Mouse (Mus musculus) embryonic facial prominence, embryonic 11.5 days (tissue): Measurements from ENCODE around the gene Fgf13. TPM values are rescaled to one million over a fixed set of nuclear protein-coding genes. Genes with fewer than 3 reads are reported as not detected.

Experiments
- ATAC-seq: fragments of 200-750 bp; cut with Nextera tagmentation; replicated peaks from 2 replicates; pipeline ENCODE4 v1.8.0; 2017; ENCODE audit warnings: low read depth; ENCODE audit not compliant: insufficient number of reproducible peaks, low FRiP score, low TSS enrichment
- DNase-seq: peaks from one replicate; pipeline ENCODE4 v3.0.0-alpha.2; 2015; ENCODE audit warnings: low spot score
- H3K27ac ChIP-seq: fragments of 300-500 bp; sonication (generic); replicated peaks from 2 replicates; pipeline ENCODE4 v1.5.1; 2014; ENCODE audit warnings: mild to moderate bottlenecking, low read depth, low read length, control low read depth
- H3K27me3 ChIP-seq: fragments of 300-500 bp; sonication (generic); 2 replicates; pipeline ENCODE4 v1.6.1; 2014; ENCODE audit warnings: mild to moderate bottlenecking, low read length, moderate library complexity, mixed read lengths; ENCODE audit not compliant: control insufficient read depth, insufficient read depth
- H3K36me3 ChIP-seq: fragments of 300-500 bp; sonication (generic); replicated peaks from 2 replicates; pipeline ENCODE4 v1.6.1; 2014; ENCODE audit warnings: low read depth, mild to moderate bottlenecking, low read length, moderate library complexity, mixed read lengths; ENCODE audit not compliant: control insufficient read depth, insufficient read depth
- H3K4me1 ChIP-seq: fragments of 300-500 bp; sonication (generic); 2 replicates; pipeline ENCODE4 v1.6.1; 2014; ENCODE audit warnings: low read length, mixed read lengths; ENCODE audit not compliant: control insufficient read depth, insufficient read depth
- H3K4me2 ChIP-seq: fragments of 300-500 bp; sonication (generic); 2 replicates; pipeline ENCODE4 v1.6.1; 2014; ENCODE audit warnings: low read depth, mild to moderate bottlenecking, control low read depth, low read length, moderate library complexity
- H3K4me3 ChIP-seq: fragments of 300-500 bp; sonication (generic); 2 replicates; pipeline ENCODE4 v1.5.1; 2014; ENCODE audit warnings: low read depth, low read length, control low read depth
- H3K9ac ChIP-seq: fragments of 300-500 bp; sonication (generic); replicated peaks from 2 replicates; pipeline ENCODE4 v1.6.1; 2014; ENCODE audit warnings: mild to moderate bottlenecking, control low read depth, low read length
- H3K9me3 ChIP-seq: fragments of 300-500 bp; sonication (generic); replicated peaks from 2 replicates; pipeline ENCODE4 v1.6.1; 2016; ENCODE audit warnings: mild to moderate bottlenecking, low read length, inconsistent platforms, mixed read lengths; ENCODE audit not compliant: control insufficient read depth
- WGBS: fragments of 180-500 bp; shearing (Covaris S2); extraction: QIAGEN DNeasy Blood & Tissue Kit; methylation state at CpG from one replicate; pipeline ENCODE4 v1.1.7; 2014; 5-methylcytosine and 5-hydroxymethylcytosine counted together
- microRNA counts: library from miRNA; unstranded; fragments of <30 nt; microRNA quantifications from one replicate; lab custom pipeline; 2016
- microRNA-seq: library from miRNA; unstranded; fragments of <30 nt; microRNA quantifications from one replicate; pipeline ENCODE4, GENCODE M21; 2016; ENCODE audit warnings: borderline number of aligned reads
- polyA plus RNA-seq: library from polyadenylated mRNA; unstranded; fragments of >200 nt; fragmentation: Nextera tagmentation; extraction: Ambion mirVana; gene quantifications from 2 replicates; pipeline ENCODE4 v1.2.1, GENCODE M21; 2014

Fgf13 gene
- polyA plus RNA-seq, 1 experiment from 2014 or later = 26.7 TPM

GRCm38 (mm10) chrX:59034969-59035368 lies 532.9 kb downstream of the Fgf13 start:
- H3K9me3 ChIP-seq = no peaks in the 10 kb centered on the region
- 77% methylated on average over 1 of the region's 1 CpGs for WGBS
- no peak for DNase-seq

More at GRCm38 (mm10) chrX:59034969-59035368, 532.9 kb downstream of the Fgf13 start:
- H3K36me3 ChIP-seq = no peaks in the 10 kb centered on the region
- H3K27me3 ChIP-seq = no peaks in the 10 kb centered on the region
- no peak overlapping the region for H3K4me3 ChIP-seq
- no peak overlapping the region for H3K9ac ChIP-seq
- H3K4me2 ChIP-seq = no peak overlapping the region
- H3K4me1 ChIP-seq = no peaks in the 10 kb centered on the region
- ATAC-seq = no peak
- H3K27ac ChIP-seq = no peak overlapping the region

MicroRNAs within 50 kb of the gene (microRNA counts, 519-probe panel; counts per million panel counts)
- 1,298 counts per million, percentile 4 among the panel's probes with 10 or more counts for microRNA mmu-miR-504 (lab: Ali Mortazavi, UCI)

Small RNAs within 50 kb of the gene (microRNA-seq; reads per million reads assigned to microRNA genes)
- 19.8 reads per million, percentile 20 among the genes with 10 or more reads in this experiment for gene Mir504
